Mouse (Mus musculus) heart, adult 2 months (tissue): Measurements from ENCODE around the gene Prkacb. TPM values are rescaled to one million over a fixed set of nuclear protein-coding genes. Genes with fewer than 3 reads are reported as not detected.
A peak's percentile ranks its signal among the peaks of the same experiment; 100 is the strongest.

Source experiments
- DNase-seq, 2 experiments: peaks; one replicate each; pipeline ENCODE4 v3.0.0; 2021
- H3K27ac ChIP-seq: fragments of 200-600 bp; 2 replicates; pipeline ENCODE4 v1.8.1; 2022
- H3K27me3 ChIP-seq: fragments of 200-500 bp; 2 replicates; pipeline ENCODE4 v1.6.1; 2012; ENCODE audit warnings: mild to moderate bottlenecking, low read length, inconsistent platforms, mixed read lengths; ENCODE audit not compliant: control insufficient read depth, insufficient read depth
- H3K36me3 ChIP-seq: fragments of 200-500 bp; 2 replicates; pipeline ENCODE4 v1.6.1; 2012; ENCODE audit warnings: low read length, inconsistent platforms; ENCODE audit not compliant: control insufficient read depth, insufficient read depth
- H3K4me1 ChIP-seq: fragments of 200-500 bp; 2 replicates; pipeline ENCODE4 v1.6.1; 2011; ENCODE audit warnings: low read length; ENCODE audit not compliant: control insufficient read depth, insufficient read depth
- H3K4me3 ChIP-seq: fragments of 200-600 bp; 2 replicates; pipeline ENCODE4 v1.8.1; 2022
- H3K79me2 ChIP-seq: fragments of 200-500 bp; replicated peaks from 2 replicates; pipeline ENCODE4 v1.6.1; 2012; ENCODE audit warnings: mild to moderate bottlenecking, inconsistent platforms, low read length, moderate library complexity, mixed read lengths; ENCODE audit not compliant: control insufficient read depth, insufficient read depth
- H3K9ac ChIP-seq: fragments of 200-500 bp; 2 replicates; pipeline ENCODE4 v1.6.1; 2012; ENCODE audit warnings: low read depth, mild to moderate bottlenecking, control low read depth, inconsistent platforms, low read length, mixed read lengths
- CTCF ChIP-seq: fragments of 200-600 bp; IDR thresholded peaks from 2 replicates; pipeline ENCODE4 v1.8.1; 2022; ENCODE audit warnings: antibody characterized with exemption, mild to moderate bottlenecking, moderate library complexity
- EP300 ChIP-seq: fragments of 200-500 bp; IDR thresholded peaks from 2 replicates; pipeline ENCODE4 v1.6.1; 2011; ENCODE audit warnings: low read depth, low read length, control low read depth; ENCODE audit not compliant: insufficient read depth
- POLR2A ChIP-seq: fragments of 200-500 bp; IDR thresholded peaks from 2 replicates; pipeline ENCODE4 v1.6.1; 2011; ENCODE audit warnings: mild to moderate bottlenecking, low read depth, low read length, control low read depth; ENCODE audit not compliant: insufficient read depth
- WGBS: fragments of 180-500 bp; shearing (Covaris S2); methylation state at CpG from one replicate; pipeline ENCODE4 v1.1.7; 2018; 5-methylcytosine and 5-hydroxymethylcytosine counted together
- intact Hi-C: fragments of 180-260 bp; cut with DNase I; formaldehyde crosslinking; loops from one replicate; pipeline ENCODE4 v1.15.1; 2025
- polyA plus RNA-seq: library from polyadenylated mRNA; depleted of rRNA; stranded (reverse); fragments of >200 nt; gene quantifications from 2 replicates; pipeline ENCODE4 v1.2.3, GENCODE M21; 2012
- total RNA-seq, 2 experiments: library from RNA; stranded (reverse); gene quantifications; 2 replicates each; pipeline ENCODE4 v1.2.3; 2021

The Prkacb gene
- total and polyA plus RNA-seq, 3 experiments: 19.8 to 58.9 (median 57.4) TPM

GRCm38 (mm10) chr3:146812041-146812878 is 530 bp downstream of the Prkacb start:
- intact Hi-C loops: loop anchor here (2.0 to 10.0 kb wide), 3 partner anchors 41 to 407 kb away; partner anchors contain the start of genes Rpf1, Ssx2ip and Ttll7
- Histone ChIP-seq H3K27me3 (no peaks in the 10 kb centered on the region), H3K4me3 (peak overlapping the region; percentile 94), H3K79me2 (peaks cover 1% of the 10 kb centered on the region; the same call in 1 of the 2 replicates), H3K4me1 (peaks cover 3% of the 10 kb centered on the region), H3K36me3 (peaks cover 5% of the 10 kb centered on the region; the same call in 1 of the 2 replicates), H3K9ac (peak overlapping the region; percentile 92), H3K27ac (peak overlapping the region; percentile 99)
- TF ChIP-seq CTCF (no peak), POLR2A (no peak), EP300 (no peak)
- DNase-seq: no peak
- WGBS: 1% methylated on average over 60 of the region's 60 CpGs

GRCm38 (mm10) chr3:146793554-146794257 is 19.1 kb downstream of the Prkacb start:
- H3K4me3 ChIP-seq: no peak overlapping the region

GRCm38 (mm10) chr3:146792144-146792748 is 20.5 kb downstream of the Prkacb start:
- Histone ChIP-seq H3K4me3 (no peak overlapping the region), H3K4me1 (no peaks in the 10 kb centered on the region), H3K79me2 (peaks cover 5% of the 10 kb centered on the region), H3K27ac (no peak overlapping the region), H3K9ac (no peak overlapping the region), H3K27me3 (no peaks in the 10 kb centered on the region), H3K36me3 (no peaks in the 10 kb centered on the region)
- intact Hi-C loops: loop anchor here (5.0 kb wide), 1 partner anchor 105 kb away; no protein-coding TSS in a partner anchor
- peak; percentile 79 for TF ChIP-seq CTCF
- no peak for TF ChIP-seq POLR2A
- WGBS: 74% methylated on average over 3 of the region's 3 CpGs
- DNase-seq: no peak

More at GRCm38 (mm10) chr3:146793554-146794257, 19.1 kb downstream of the Prkacb start:
- WGBS: 64% methylated on average over 12 of the region's 12 CpGs
- Histone ChIP-seq H3K27ac (no peak overlapping the region), H3K79me2 (peaks cover 4% of the 10 kb centered on the region), H3K36me3 (no peaks in the 10 kb centered on the region), H3K9ac (no peak overlapping the region), H3K4me1 (no peaks in the 10 kb centered on the region), H3K27me3 (no peaks in the 10 kb centered on the region)
- DNase-seq: no peak
- TF ChIP-seq EP300 (no peak), POLR2A (no peak), CTCF (no peak)
- intact Hi-C loops: loop anchor here (1.0 to 5.0 kb wide), 3 partner anchors 17 to 121 kb away; no protein-coding TSS in a partner anchor

- Histone ChIP-seq H3K36me3 (no peaks in the 10 kb centered on the region), H3K79me2 (peaks cover 6% of the 10 kb centered on the region), H3K4me3 (no peak overlapping the region), H3K27me3 (no peaks in the 10 kb centered on the region), H3K4me1 (peaks cover 6% of the 10 kb centered on the region), H3K27ac (no peak overlapping the region), H3K9ac (no peak overlapping the region)
- intact Hi-C loops: no loop called here
- 67% methylated on average over 3 of the region's 3 CpGs for WGBS
- TF ChIP-seq CTCF: no peak
- TF ChIP-seq POLR2A: no peak
- TF ChIP-seq EP300: no peak
- DNase-seq: no peak
Measured at GRCm38 (mm10) chr3:146784233-146784632, 28.6 kb downstream of the Prkacb start.

GRCm38 (mm10) chr3:146783645-146784225 is 29.1 kb downstream of the Prkacb start:
- 62% methylated on average over 7 of the region's 7 CpGs for WGBS
- TF ChIP-seq POLR2A (no peak), CTCF (peak; percentile 70)
- H3K79me2 ChIP-seq: peaks cover 6% of the 10 kb centered on the region
- no peak overlapping the region for H3K4me3 ChIP-seq
- DNase-seq: no peak
- intact Hi-C loops: loop anchor here (1.0 to 2.0 kb wide), 2 partner anchors 219 to 439 kb away; no protein-coding TSS in a partner anchor
- no peaks in the 10 kb centered on the region for H3K27me3 ChIP-seq
- peaks cover 8% of the 10 kb centered on the region for H3K4me1 ChIP-seq
- no peak overlapping the region for H3K27ac ChIP-seq
- peaks cover under 1% of the 10 kb centered on the region; the same call in 1 of the 2 replicates for H3K36me3 ChIP-seq
- no peak overlapping the region for H3K9ac ChIP-seq
